Mouse (Mus musculus) forebrain, postnatal 0 days (tissue): Measurements from ENCODE around the gene Stx18. TPM values are rescaled to one million over a fixed set of nuclear protein-coding genes. Genes with fewer than 3 reads are reported as not detected.

Experiments used
- ATAC-seq: fragments of 200-750 bp; cut with Nextera tagmentation; 2 replicates; pipeline ENCODE4 v1.8.0; 2017; ENCODE audit warnings: mild to moderate bottlenecking, moderate library complexity
- DNase-seq: peaks from one replicate; pipeline ENCODE4 v3.0.0-alpha.2; 2015
- H3K27ac ChIP-seq: fragments of 300-500 bp; sonication (generic); 2 replicates; pipeline ENCODE4 v1.5.1; 2014; ENCODE audit warnings: low read depth, mild to moderate bottlenecking, antibody characterized with exemption, low read length, moderate library complexity, mixed read lengths
- H3K27me3 ChIP-seq: fragments of 300-500 bp; sonication (generic); 2 replicates; pipeline ENCODE4 v1.6.1; 2014; ENCODE audit warnings: mild to moderate bottlenecking, low read length, mixed read lengths; ENCODE audit not compliant: insufficient read depth
- H3K36me3 ChIP-seq: fragments of 300-500 bp; sonication (generic); 2 replicates; pipeline ENCODE4 v1.6.1; 2014; ENCODE audit warnings: mild to moderate bottlenecking, moderate library complexity; ENCODE audit not compliant: insufficient read depth
- H3K4me1 ChIP-seq: fragments of 300-500 bp; sonication (generic); 2 replicates; pipeline ENCODE4 v1.6.1; 2014; ENCODE audit warnings: antibody characterized with exemption; ENCODE audit not compliant: insufficient read depth
- H3K4me2 ChIP-seq: fragments of 300-500 bp; sonication (generic); 2 replicates; pipeline ENCODE4 v1.6.1; 2014; ENCODE audit warnings: low read depth, mild to moderate bottlenecking, moderate library complexity
- H3K4me3 ChIP-seq: fragments of 300-500 bp; sonication (generic); 2 replicates; pipeline ENCODE4 v1.5.1; 2014; ENCODE audit warnings: low read depth, low read length, mixed read lengths
- H3K9ac ChIP-seq: fragments of 300-500 bp; sonication (generic); 2 replicates; pipeline ENCODE4 v1.6.1; 2014; ENCODE audit warnings: mild to moderate bottlenecking
- H3K9me3 ChIP-seq: fragments of 300-500 bp; sonication (generic); 2 replicates; pipeline ENCODE4 v1.6.1; 2016; ENCODE audit warnings: low read length
- CTCF ChIP-seq: sonication (generic); IDR thresholded peaks from 2 replicates; pipeline ENCODE4 v1.5.1; 2016; ENCODE audit warnings: antibody characterized with exemption, control low read depth, low read depth
- WGBS: fragments of 180-500 bp; shearing (Covaris S2); extraction: QIAGEN DNeasy Blood & Tissue Kit; methylation state at CpG from one replicate; pipeline ENCODE4 v1.1.7; 2014; 5-methylcytosine and 5-hydroxymethylcytosine counted together
- polyA plus RNA-seq: library from polyadenylated mRNA; unstranded; fragments of >200 nt; fragmentation: Nextera tagmentation; extraction: Ambion mirVana; gene quantifications from 2 replicates; pipeline ENCODE4 v1.2.1, GENCODE M21; 2015
- total RNA-seq: library from RNA; depleted of rRNA; stranded (reverse); fragments of >200 nt; gene quantifications from 2 replicates; pipeline ENCODE4 v1.2.3, GENCODE M21; 2014

The Stx18 gene
- total and polyA plus RNA-seq, 2 experiments from 2014 or later, result 23.9 to 30.3 TPM

DNA sequence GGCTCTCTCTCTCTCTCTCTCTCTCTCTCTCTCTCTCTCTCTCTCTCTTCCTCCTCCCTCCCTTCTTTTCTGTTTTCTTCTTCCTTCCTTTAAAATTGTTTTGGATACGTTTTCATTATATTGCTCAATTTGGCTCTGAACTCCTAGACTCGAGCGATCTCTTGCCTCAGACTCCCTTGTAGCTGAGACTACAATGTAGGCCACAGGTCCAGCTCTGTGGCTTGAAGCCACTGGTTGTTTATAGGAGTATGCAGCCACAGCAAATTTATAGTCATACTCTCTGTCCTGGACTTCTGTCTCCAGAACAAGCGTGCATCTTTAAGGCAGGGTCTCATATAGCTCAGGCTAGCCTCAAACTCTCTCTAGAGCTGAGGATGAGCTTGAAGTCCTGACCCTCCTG, 29.5 kb upstream of the Stx18 start:
- Histone ChIP-seq H3K4me1 (no peaks in the 10 kb centered on the region), H3K27me3 (no peaks in the 10 kb centered on the region), H3K9me3 (no peaks in the 10 kb centered on the region), H3K27ac (no peak overlapping the region), H3K4me3 (no peak overlapping the region), H3K36me3 (no peaks in the 10 kb centered on the region), H3K4me2 (no peak overlapping the region), H3K9ac (no peak overlapping the region)
- DNase-seq (no peak), ATAC-seq (no peak)
- 84% methylated on average over 4 of the region's 4 CpGs for WGBS
- TF ChIP-seq CTCF, result no peak

DNA sequence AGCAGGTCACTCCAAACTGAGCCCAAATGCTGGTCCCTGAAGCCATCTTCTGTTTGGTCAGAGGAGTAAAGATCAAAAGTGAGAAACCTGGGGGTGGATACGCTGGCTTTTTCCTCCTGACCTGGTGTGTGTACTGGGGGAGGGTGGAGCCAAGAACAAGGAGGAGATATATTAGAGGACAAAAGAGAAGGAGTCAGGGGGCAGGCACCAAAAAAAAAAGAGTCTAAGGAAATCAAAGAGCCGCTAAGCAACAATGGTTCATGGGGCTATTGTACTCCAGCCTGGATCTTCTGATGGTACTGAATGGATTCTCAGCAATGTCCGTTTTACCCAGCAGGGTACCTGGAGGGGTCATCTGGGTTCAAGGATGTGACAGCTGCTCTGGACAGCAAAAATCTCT, 23.6 kb upstream of the Stx18 start:
- H3K36me3 ChIP-seq, result no peaks in the 10 kb centered on the region
- H3K9me3 ChIP-seq, result no peaks in the 10 kb centered on the region
- DNase-seq (no peak), ATAC-seq (no peak)
- no peak overlapping the region for H3K4me2 ChIP-seq
- no peak overlapping the region for H3K4me3 ChIP-seq
- H3K27ac ChIP-seq, result no peak overlapping the region
- H3K9ac ChIP-seq, result no peak overlapping the region
- TF ChIP-seq CTCF, result no peak
- no peaks in the 10 kb centered on the region for H3K4me1 ChIP-seq
- H3K27me3 ChIP-seq, result no peaks in the 10 kb centered on the region
- WGBS, result 49% methylated on average over 3 of the region's 3 CpGs

DNA sequence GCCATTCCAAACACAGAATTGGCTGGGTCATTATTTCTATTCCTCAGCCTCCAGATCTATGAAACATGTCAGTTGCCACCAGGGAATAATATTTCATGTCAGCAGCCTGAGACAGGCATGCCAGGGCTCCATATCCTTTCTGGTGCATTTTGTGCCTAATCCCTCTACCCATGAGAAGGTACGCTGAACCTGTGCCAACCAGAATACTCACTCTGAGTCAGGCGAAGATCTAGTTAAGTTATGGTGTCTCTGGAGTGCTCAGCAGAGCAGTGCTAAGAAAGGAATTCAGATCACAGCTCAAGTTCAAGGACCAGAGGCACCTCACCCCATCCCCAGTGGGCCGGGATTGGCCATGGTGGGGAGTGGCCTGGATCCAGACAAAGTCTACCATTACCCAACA, 21.6 kb upstream of the Stx18 start:
- Histone ChIP-seq H3K27ac (no peak overlapping the region), H3K4me2 (no peak overlapping the region), H3K9ac (no peak overlapping the region), H3K4me1 (no peaks in the 10 kb centered on the region), H3K4me3 (no peak overlapping the region), H3K36me3 (no peaks in the 10 kb centered on the region), H3K27me3 (no peaks in the 10 kb centered on the region), H3K9me3 (no peaks in the 10 kb centered on the region)
- no peak for TF ChIP-seq CTCF
- no peak for ATAC-seq
- no peak for DNase-seq
- 83% methylated on average over 3 of the region's 3 CpGs for WGBS

DNA sequence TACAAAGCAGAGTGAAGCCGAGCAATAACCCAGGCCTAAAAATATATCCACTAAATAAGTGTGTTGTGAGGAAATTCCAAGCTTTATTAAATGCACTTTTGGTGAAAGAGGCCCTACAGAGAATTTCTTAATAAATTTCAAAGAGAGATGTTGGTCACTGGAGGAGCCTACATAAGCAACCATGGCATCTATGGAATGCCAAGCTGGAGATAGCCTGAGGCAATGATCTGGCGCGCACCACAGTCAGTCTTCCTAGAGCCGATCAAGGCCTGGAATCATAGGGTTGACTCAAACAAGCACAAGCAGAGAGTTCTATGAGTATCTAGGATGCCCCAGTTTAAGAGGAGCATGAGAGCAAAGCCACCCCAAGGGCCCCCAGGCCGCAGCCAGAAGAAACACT, 10.9 kb upstream of the Stx18 start:
- Histone ChIP-seq H3K4me2 (no peak overlapping the region), H3K9ac (no peak overlapping the region), H3K36me3 (no peaks in the 10 kb centered on the region), H3K9me3 (no peaks in the 10 kb centered on the region), H3K4me1 (no peaks in the 10 kb centered on the region), H3K4me3 (no peak overlapping the region), H3K27me3 (no peaks in the 10 kb centered on the region), H3K27ac (no peak overlapping the region)
- no peak for ATAC-seq
- TF ChIP-seq CTCF, result no peak
- DNase-seq, result no peak
- 92% methylated on average over 5 of the region's 5 CpGs for WGBS

DNA sequence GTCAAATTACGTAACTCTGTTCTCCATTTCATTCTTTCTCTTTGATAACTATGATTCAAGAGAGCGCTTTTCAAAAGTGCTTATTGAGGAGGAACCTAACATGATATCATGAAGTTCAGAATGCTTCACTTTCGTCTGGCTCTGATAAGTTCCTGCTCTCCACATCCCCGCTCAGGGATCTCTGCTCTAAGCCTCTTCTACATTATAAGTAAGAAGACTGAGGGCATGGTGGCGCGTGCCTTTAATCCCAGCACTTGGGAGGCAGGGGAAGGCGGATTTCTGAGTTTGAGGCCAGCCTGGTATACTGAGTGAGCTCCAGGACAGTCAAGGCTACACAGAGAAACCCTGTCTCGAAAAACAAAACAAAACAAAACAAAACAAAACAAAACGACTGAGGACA, 268 bp upstream of the Stx18 start:
- Histone ChIP-seq H3K4me3 (peak overlapping the region; percentile 88), H3K27me3 (no peaks in the 10 kb centered on the region), H3K4me2 (peak overlapping the region; percentile 83), H3K9ac (peak overlapping the region; percentile 95), H3K4me1 (no peaks in the 10 kb centered on the region), H3K27ac (no peak overlapping the region), H3K36me3 (no peaks in the 10 kb centered on the region), H3K9me3 (no peaks in the 10 kb centered on the region)
- ATAC-seq, result peak; percentile 2; the same call in 1 of the 2 replicates
- DNase-seq, result peak; percentile 17
- no peak for TF ChIP-seq CTCF
- WGBS, result 18% methylated on average over 9 of the region's 9 CpGs

DNA sequence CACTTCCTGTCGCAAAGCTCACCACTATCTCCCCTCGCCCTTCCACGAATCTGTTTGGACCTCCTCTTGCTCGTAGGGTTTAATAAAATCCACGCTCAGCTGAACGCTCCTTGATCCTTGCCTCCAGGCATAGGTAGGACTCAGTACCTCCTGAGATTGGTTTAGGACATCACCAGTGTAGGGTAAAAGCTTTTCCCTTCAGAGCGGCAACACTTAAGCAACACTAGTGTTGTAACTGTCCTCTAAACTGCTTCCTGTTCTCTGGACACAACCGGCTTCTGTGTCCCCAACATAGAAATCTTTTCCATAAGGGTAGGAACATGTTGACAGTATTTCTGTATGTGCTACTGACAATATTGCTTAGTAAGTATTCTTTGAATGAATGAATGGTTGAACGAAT, 1.3 kb downstream of the Stx18 start:
- 28% methylated on average over 9 of the region's 9 CpGs for WGBS
- H3K9ac ChIP-seq, result peak overlapping the region; percentile 95
- peak overlapping the region; percentile 83; the same call in 1 of the 2 replicates for H3K27ac ChIP-seq

GRCm38 (mm10) chr5:38044923-38045322, 6.4 kb downstream of the Stx18 start:
- H3K9me3 ChIP-seq, result no peaks in the 10 kb centered on the region
- H3K36me3 ChIP-seq, result no peaks in the 10 kb centered on the region
- ATAC-seq, result no peak
- 65% methylated on average over 2 of the region's 2 CpGs for WGBS
- no peaks in the 10 kb centered on the region for H3K27me3 ChIP-seq
- H3K27ac ChIP-seq, result no peak overlapping the region
- H3K4me1 ChIP-seq, result no peaks in the 10 kb centered on the region
- TF ChIP-seq CTCF, result no peak
- H3K4me3 ChIP-seq, result no peak overlapping the region
- DNase-seq, result no peak
- no peak overlapping the region for H3K9ac ChIP-seq
- H3K4me2 ChIP-seq, result no peak overlapping the region

More for the DNA sequence above, 1.3 kb downstream of the Stx18 start:
- no peak for DNase-seq
- Histone ChIP-seq H3K27me3 (no peaks in the 10 kb centered on the region), H3K9me3 (no peaks in the 10 kb centered on the region), H3K4me3 (peak overlapping the region; percentile 88), H3K36me3 (no peaks in the 10 kb centered on the region), H3K4me2 (peak overlapping the region; percentile 83), H3K4me1 (no peaks in the 10 kb centered on the region)
- ATAC-seq, result no peak; the same call in 1 of the 2 replicates
- TF ChIP-seq CTCF, result no peak

DNA sequence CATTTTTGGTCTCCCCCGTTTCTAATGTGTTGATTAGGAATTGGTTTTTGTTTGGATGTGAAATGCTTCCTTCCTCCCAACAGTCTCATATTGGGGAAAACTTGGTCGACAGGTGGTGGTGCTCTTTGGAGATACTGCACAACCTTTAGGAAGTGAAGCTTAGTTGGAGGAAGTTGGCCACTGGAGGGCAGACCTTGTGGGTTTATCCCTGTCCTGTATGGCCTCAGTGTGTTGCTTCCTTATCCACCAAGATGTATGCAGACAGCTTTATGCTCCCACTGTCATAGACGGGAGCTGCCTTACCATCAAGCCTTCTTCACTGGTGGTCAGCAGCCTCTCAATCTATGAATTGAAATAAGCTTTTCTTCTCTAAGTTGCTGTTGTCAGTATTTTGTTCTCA, 9.6 kb downstream of the Stx18 start:
- no peak overlapping the region for H3K4me2 ChIP-seq
- peak; percentile 38; the same call in 1 of the 2 replicates for TF ChIP-seq CTCF
- no peaks in the 10 kb centered on the region for H3K27me3 ChIP-seq
- no peaks in the 10 kb centered on the region for H3K36me3 ChIP-seq
- H3K4me3 ChIP-seq, result no peak overlapping the region
- H3K27ac ChIP-seq, result no peak overlapping the region
- H3K9me3 ChIP-seq, result no peaks in the 10 kb centered on the region
- whole genome bisulfite sequencing, result 54% methylated on average over 3 of the region's 3 CpGs
- H3K9ac ChIP-seq, result no peak overlapping the region
- no peak for ATAC-seq
- H3K4me1 ChIP-seq, result no peaks in the 10 kb centered on the region
- no peak for DNase-seq
